Mouse (Mus musculus) hematopoietic stem cell, adult 5-6 weeks (primary cell): Measurements from ENCODE around the gene Mast2. TPM values are rescaled to one million over a fixed set of nuclear protein-coding genes. Genes with fewer than 3 reads are reported as not detected.

Experiments used
- ATAC-seq, 2 experiments: fragments of 125-278 bp in 1 of 2; replicated peaks in 1 of 2; 2 replicates each; pipeline ENCODE4 v1.8.0; 2016 to 2017; ENCODE audit warnings: inconsistent platforms in 2 of 2, mild to moderate bottlenecking in 2 of 2, moderate number of reproducible peaks in 2 of 2, low read depth in 1 of 2, moderate TSS enrichment in 1 of 2; ENCODE audit not compliant: low FRiP score in 2 of 2, poor library complexity in 2 of 2, severe bottlenecking in 2 of 2, insufficient read depth in 1 of 2, low TSS enrichment in 1 of 2
- total RNA-seq: library from RNA; stranded (forward); fragments of 172-1452, 232-1000 nt; gene quantifications from 2 replicates; pipeline ENCODE4 v1.2.3, GENCODE M21; 2017

Mast2 gene
- total RNA-seq = 11.8 and 12.6 TPM in 2 replicates

GRCm38 (mm10) chr4:116464126-116464981, at the start of gene Mast2:
Mast2 (minus strand) TSS chr4:116464183.
- ATAC-seq = peak; percentile 74 to 85

- ATAC-seq = peak; percentile 94 to 98
Observed at GRCm38 (mm10) chr4:116507425-116508218, 43.6 kb upstream of the Mast2 start, which contains the start of gene Ipp. Ipp (plus strand) TSS chr4:116507549.

GRCm38 (mm10) chr4:116506886-116507424, 43.0 kb upstream of the Mast2 start:
- no peak for ATAC-seq

GRCm38 (mm10) chr4:116499978-116500377, 36.0 kb upstream of the Mast2 start:
- ATAC-seq = no peak

GRCm38 (mm10) chr4:116493646-116494045, 29.7 kb upstream of the Mast2 start:
- no peak for ATAC-seq

- ATAC-seq = no peak; a peak in 1 of 4 replicates
Observed at GRCm38 (mm10) chr4:116492460-116492859, 28.5 kb upstream of the Mast2 start.

GRCm38 (mm10) chr4:116491886-116492285, 27.9 kb upstream of the Mast2 start:
- ATAC-seq = no peak

- peak; percentile 87 to 91 for ATAC-seq
Observed at GRCm38 (mm10) chr4:116491119-116491536, 27.1 kb upstream of the Mast2 start.

- ATAC-seq = no peak
Observed at GRCm38 (mm10) chr4:116483476-116483875, 19.5 kb upstream of the Mast2 start.

- ATAC-seq = no peak
Observed at GRCm38 (mm10) chr4:116481322-116481721, 17.3 kb upstream of the Mast2 start.

GRCm38 (mm10) chr4:116463231-116464125, 505 bp downstream of the Mast2 start:
- ATAC-seq = 0 out of 4 replicates have a peak, but pooled peaks have one; percentile 9 to 13

GRCm38 (mm10) chr4:116461943-116462342, 2.0 kb downstream of the Mast2 start:
- ATAC-seq = no peak

GRCm38 (mm10) chr4:116451553-116451952, 12.4 kb downstream of the Mast2 start:
- no peak for ATAC-seq

- ATAC-seq = no peak
Observed at GRCm38 (mm10) chr4:116449951-116450350, 14.0 kb downstream of the Mast2 start.

- no peak for ATAC-seq
Observed at GRCm38 (mm10) chr4:116448673-116449072, 15.3 kb downstream of the Mast2 start.

- ATAC-seq = no peak
Observed at GRCm38 (mm10) chr4:116439383-116439782, 24.6 kb downstream of the Mast2 start.

GRCm38 (mm10) chr4:116438561-116438960, 25.4 kb downstream of the Mast2 start:
- no peak for ATAC-seq
